Mouse (Mus musculus): Measurements from ENCODE around the gene Rbm38. TPM values are rescaled to one million over a fixed set of nuclear protein-coding genes. Genes with fewer than 3 reads are reported as not detected.
A peak's percentile ranks its signal among the peaks of the same experiment; 100 is the strongest.

Rbm38 gene
- polyA plus RNA-seq, 1 experiment from 2014 or later: 69.4 TPM

DNA sequence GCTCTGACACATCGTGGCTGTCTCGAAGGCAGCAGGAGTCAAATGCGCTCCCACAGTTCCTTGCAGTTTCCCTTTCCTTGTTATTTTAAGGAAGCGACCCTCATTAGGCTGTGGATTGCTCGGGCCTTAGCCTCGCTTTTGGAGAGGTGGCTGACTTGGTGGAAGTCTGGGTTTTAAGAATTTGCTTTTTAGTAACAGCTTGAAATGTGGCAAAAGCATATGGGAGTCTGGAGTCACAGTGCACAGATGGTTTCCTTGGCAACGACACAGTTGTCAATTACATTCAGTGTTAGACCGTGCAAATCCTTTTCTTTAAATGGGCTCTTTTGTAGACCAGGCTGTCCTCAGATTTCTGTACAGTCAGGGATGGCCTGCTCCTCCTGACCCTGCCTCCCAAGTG, 19.4 kb upstream of the Rbm38 start:
- ATAC-seq (ENCODE audit: insufficient number of reproducible peaks, low FRiP score, low TSS enrichment, low read depth) (no peak), DNase-seq (ENCODE audit: low spot score) (no peak)
- Histone ChIP-seq H3K4me1 (ENCODE audit: control insufficient read depth, insufficient read depth, low read length) (peaks cover 11% of the 10 kb centered on the region), H3K36me3 (ENCODE audit: control insufficient read depth, insufficient read depth, low read length) (peaks cover 15% of the 10 kb centered on the region), H3K4me3 (ENCODE audit: low read depth, low read length) (peak overlapping the region; percentile 98), H3K4me2 (ENCODE audit: low read depth, severe bottlenecking) (peak overlapping the region; percentile 92), H3K27me3 (ENCODE audit: control insufficient read depth, insufficient read depth, low read length) (no peaks in the 10 kb centered on the region), H3K9ac (ENCODE audit: low read length) (peak overlapping the region; percentile 93), H3K27ac (replicated peaks; ENCODE audit: low read depth, low read length) (no peak overlapping the region), H3K9me3 (ENCODE audit: control insufficient read depth, low read length) (no peaks in the 10 kb centered on the region)
- 28% methylated on average over 8 of the region's 8 CpGs for WGBS

DNA sequence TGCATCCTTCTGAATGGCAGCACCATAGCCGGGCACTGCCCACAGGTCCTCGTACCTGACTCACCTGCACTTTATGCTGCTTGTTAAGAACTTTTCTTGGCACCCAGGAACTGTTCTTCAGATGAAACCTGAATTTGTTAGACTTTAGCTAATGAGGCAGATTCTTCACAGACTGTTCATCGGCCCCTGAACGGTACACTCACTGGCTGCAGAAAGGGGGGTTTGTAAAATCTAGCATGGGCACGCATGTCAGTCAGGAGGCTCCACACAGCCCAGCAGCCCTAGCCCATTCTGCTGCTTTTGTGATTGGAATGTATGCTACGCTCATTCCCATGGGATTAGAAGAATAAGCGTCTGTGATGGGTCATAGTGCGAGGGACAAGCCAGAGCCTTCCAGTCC, 16.6 kb upstream of the Rbm38 start:
- 97% methylated on average over 8 of the region's 8 CpGs for WGBS
- Histone ChIP-seq H3K4me3 (ENCODE audit: low read depth, low read length) (no peak overlapping the region), H3K27ac (replicated peaks; ENCODE audit: low read depth, low read length) (no peak overlapping the region), H3K4me2 (ENCODE audit: low read depth, severe bottlenecking) (no peak overlapping the region), H3K9me3 (ENCODE audit: control insufficient read depth, low read length) (no peaks in the 10 kb centered on the region), H3K27me3 (ENCODE audit: control insufficient read depth, insufficient read depth, low read length) (no peaks in the 10 kb centered on the region), H3K9ac (ENCODE audit: low read length) (no peak overlapping the region), H3K4me1 (ENCODE audit: control insufficient read depth, insufficient read depth, low read length) (peaks cover 11% of the 10 kb centered on the region), H3K36me3 (ENCODE audit: control insufficient read depth, insufficient read depth, low read length) (peaks cover 23% of the 10 kb centered on the region)
- ATAC-seq (ENCODE audit: insufficient number of reproducible peaks, low FRiP score, low TSS enrichment, low read depth) (no peak), DNase-seq (ENCODE audit: low spot score) (no peak)

DNA sequence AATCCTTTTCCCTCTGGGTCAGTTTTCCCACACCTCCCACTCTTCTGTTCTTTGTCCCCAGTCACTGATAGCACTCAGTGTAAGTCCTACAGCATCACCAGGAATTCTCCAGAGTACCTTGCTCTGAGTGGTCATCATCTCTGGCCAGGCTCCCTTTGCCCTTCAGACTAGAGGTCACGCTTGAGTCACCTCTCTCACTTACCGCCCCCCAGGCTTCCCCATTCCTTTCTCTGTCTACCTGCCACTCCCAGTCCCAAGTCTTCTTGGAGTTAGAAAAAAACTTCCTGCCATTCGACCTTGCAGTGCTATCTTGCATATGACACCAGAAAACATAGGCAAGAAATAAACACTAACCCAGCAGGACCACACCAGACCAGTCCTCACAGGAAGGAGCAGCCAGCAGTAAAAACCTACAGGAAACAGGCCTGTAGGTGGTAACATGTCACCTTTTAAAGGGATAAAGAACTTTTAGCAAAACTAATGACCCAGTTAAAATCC, 10.0 kb upstream of the Rbm38 start:
- H3K4me3 ChIP-seq (ENCODE audit: low read depth, low read length): no peak overlapping the region
- no peaks in the 10 kb centered on the region for H3K4me1 ChIP-seq (ENCODE audit: control insufficient read depth, insufficient read depth, low read length)
- no peaks in the 10 kb centered on the region for H3K9me3 ChIP-seq (ENCODE audit: control insufficient read depth, low read length)
- no peak overlapping the region for H3K4me2 ChIP-seq (ENCODE audit: low read depth, severe bottlenecking)
- H3K27me3 ChIP-seq (ENCODE audit: control insufficient read depth, insufficient read depth, low read length): no peaks in the 10 kb centered on the region
- H3K36me3 ChIP-seq (ENCODE audit: control insufficient read depth, insufficient read depth, low read length): peaks cover 43% of the 10 kb centered on the region
- no peak overlapping the region for H3K9ac ChIP-seq (ENCODE audit: low read length)
- ATAC-seq (ENCODE audit: insufficient number of reproducible peaks, low FRiP score, low TSS enrichment, low read depth) (no peak), DNase-seq (ENCODE audit: low spot score) (no peak)
- 78% methylated on average over 3 of the region's 3 CpGs for whole genome bisulfite sequencing
- H3K27ac ChIP-seq (replicated peaks; ENCODE audit: low read depth, low read length): no peak overlapping the region

DNA sequence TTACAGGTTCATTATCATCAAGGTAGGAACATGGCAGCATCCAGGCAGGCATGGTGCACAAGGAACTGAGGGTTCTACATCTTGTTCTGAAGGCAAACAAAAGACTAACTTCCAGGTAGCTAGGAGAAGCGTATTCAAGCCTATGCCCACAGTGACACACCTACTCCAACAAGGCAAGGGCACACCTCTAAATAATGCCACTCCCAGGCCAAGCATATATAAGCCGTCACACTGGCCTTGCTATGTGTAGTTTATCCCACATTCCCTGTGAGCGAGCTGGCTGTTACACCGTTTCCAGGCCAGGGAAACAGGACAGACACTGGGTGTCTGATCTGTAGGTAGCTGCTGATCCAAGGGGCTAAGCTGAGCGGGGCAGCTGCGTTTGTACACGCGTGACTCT, 8.9 kb upstream of the Rbm38 start:
- Histone ChIP-seq H3K9ac (ENCODE audit: low read length) (no peak overlapping the region), H3K9me3 (ENCODE audit: control insufficient read depth, low read length) (no peaks in the 10 kb centered on the region), H3K4me1 (ENCODE audit: control insufficient read depth, insufficient read depth, low read length) (no peaks in the 10 kb centered on the region), H3K4me3 (ENCODE audit: low read depth, low read length) (no peak overlapping the region), H3K27ac (replicated peaks; ENCODE audit: low read depth, low read length) (no peak overlapping the region), H3K27me3 (ENCODE audit: control insufficient read depth, insufficient read depth, low read length) (no peaks in the 10 kb centered on the region), H3K4me2 (ENCODE audit: low read depth, severe bottlenecking) (no peak overlapping the region), H3K36me3 (ENCODE audit: control insufficient read depth, insufficient read depth, low read length) (peaks cover 43% of the 10 kb centered on the region)
- no peak for ATAC-seq (ENCODE audit: insufficient number of reproducible peaks, low FRiP score, low TSS enrichment, low read depth)
- no peak for DNase-seq (ENCODE audit: low spot score)
- 96% methylated on average over 8 of the region's 8 CpGs for WGBS

DNA sequence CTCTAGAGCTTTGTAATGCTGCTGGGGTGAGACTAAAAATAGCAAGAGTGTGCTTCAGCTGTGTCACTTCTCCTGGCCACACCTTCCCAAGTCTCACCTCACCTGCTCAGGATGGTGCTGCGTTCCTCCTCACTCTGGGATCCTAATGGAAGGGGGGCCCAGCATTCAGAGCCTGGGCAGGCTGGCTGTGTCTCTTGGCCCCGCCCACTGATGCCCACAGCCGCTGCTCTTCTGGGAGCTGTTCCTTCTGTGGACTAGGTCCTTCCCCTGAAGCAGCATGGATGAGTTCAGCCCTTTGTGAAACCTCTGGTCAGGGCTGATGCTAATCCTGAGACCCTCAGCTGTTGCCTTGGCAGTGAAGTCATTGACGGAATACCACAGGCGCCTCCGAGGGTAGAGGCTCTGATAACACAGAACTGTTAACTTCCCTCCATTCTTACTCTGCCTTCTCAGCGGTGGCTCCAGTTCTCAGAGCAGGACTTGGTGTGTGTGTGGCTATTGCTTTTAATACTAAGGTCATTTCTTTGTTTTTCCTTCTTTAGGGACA, 5.5 kb upstream of the Rbm38 start:
- Histone ChIP-seq H3K9ac (ENCODE audit: low read length) (no peak overlapping the region), H3K9me3 (ENCODE audit: control insufficient read depth, low read length) (no peaks in the 10 kb centered on the region), H3K4me2 (ENCODE audit: low read depth, severe bottlenecking) (no peak overlapping the region), H3K4me3 (ENCODE audit: low read depth, low read length) (no peak overlapping the region), H3K27ac (replicated peaks; ENCODE audit: low read depth, low read length) (no peak overlapping the region), H3K36me3 (ENCODE audit: control insufficient read depth, insufficient read depth, low read length) (peaks cover 28% of the 10 kb centered on the region), H3K27me3 (ENCODE audit: control insufficient read depth, insufficient read depth, low read length) (no peaks in the 10 kb centered on the region), H3K4me1 (ENCODE audit: control insufficient read depth, insufficient read depth, low read length) (peaks cover 10% of the 10 kb centered on the region)
- ATAC-seq (ENCODE audit: insufficient number of reproducible peaks, low FRiP score, low TSS enrichment, low read depth) (no peak), DNase-seq (ENCODE audit: low spot score) (no peak)
- WGBS: 82% methylated on average over 7 of the region's 7 CpGs

DNA sequence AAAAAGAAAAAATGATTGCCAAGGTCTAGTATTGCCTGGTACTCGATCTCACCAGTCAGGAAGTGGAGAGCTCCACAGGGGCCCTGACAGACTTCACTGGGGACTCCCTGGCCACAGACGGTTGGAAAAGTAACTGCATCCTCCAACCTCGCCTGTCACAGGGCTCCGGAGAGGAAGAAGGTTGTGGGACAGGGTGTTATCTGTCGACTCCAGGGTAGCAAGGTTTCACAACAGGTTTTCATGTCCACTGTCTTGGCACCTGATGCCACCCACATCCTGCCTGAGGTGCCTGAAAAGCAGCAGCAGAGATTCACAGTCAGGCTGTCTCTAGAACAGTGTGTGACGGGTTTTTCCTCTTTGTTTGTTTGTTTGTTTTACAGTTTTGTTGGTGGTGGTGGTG, 2.4 kb upstream of the Rbm38 start:
- Histone ChIP-seq H3K4me3 (ENCODE audit: low read depth, low read length) (no peak overlapping the region), H3K27me3 (ENCODE audit: control insufficient read depth, insufficient read depth, low read length) (no peaks in the 10 kb centered on the region), H3K9me3 (ENCODE audit: control insufficient read depth, low read length) (no peaks in the 10 kb centered on the region), H3K4me2 (ENCODE audit: low read depth, severe bottlenecking) (no peak overlapping the region), H3K36me3 (ENCODE audit: control insufficient read depth, insufficient read depth, low read length) (peaks cover 7% of the 10 kb centered on the region; the same call in 1 of the 2 replicates), H3K27ac (replicated peaks; ENCODE audit: low read depth, low read length) (no peak overlapping the region), H3K4me1 (ENCODE audit: control insufficient read depth, insufficient read depth, low read length) (peaks cover 14% of the 10 kb centered on the region), H3K9ac (ENCODE audit: low read length) (no peak overlapping the region)
- DNase-seq (ENCODE audit: low spot score) (no peak), ATAC-seq (ENCODE audit: insufficient number of reproducible peaks, low FRiP score, low TSS enrichment, low read depth) (no peak)
- 39% methylated on average over 6 of the region's 6 CpGs for WGBS

DNA sequence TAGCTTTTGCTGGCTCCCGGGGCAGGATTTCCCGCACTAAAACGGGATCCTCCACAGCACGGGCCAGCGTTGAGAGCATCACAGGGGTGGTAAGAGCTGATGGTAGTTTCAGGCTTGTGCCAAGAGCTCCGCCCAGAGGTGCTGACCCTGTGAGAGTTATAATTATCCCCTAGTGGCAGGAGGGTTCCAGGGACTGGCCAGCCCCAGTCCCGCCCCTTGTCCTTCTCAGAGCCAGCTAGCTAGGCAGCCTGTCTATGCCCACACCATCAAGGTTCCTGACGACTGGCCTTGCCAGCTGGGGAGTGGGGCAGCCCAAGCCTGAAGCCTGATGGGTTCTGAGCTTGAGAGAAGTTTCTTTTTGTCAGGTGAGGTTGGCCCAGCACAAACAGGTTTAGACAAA, 1.7 kb upstream of the Rbm38 start:
- ATAC-seq (ENCODE audit: insufficient number of reproducible peaks, low FRiP score, low TSS enrichment, low read depth) (no peak), DNase-seq (ENCODE audit: low spot score) (peak; percentile 47)
- no peak overlapping the region for H3K4me2 ChIP-seq (ENCODE audit: low read depth, severe bottlenecking)
- WGBS: 8% methylated on average over 8 of the region's 8 CpGs
- peaks cover 5% of the 10 kb centered on the region; the same call in 1 of the 2 replicates for H3K36me3 ChIP-seq (ENCODE audit: control insufficient read depth, insufficient read depth, low read length)
- H3K4me1 ChIP-seq (ENCODE audit: control insufficient read depth, insufficient read depth, low read length): peaks cover 14% of the 10 kb centered on the region
- H3K27me3 ChIP-seq (ENCODE audit: control insufficient read depth, insufficient read depth, low read length): no peaks in the 10 kb centered on the region
- H3K9ac ChIP-seq (ENCODE audit: low read length): no peak overlapping the region; the same call in 1 of the 2 replicates
- no peak overlapping the region for H3K27ac ChIP-seq (replicated peaks; ENCODE audit: low read depth, low read length)
- H3K9me3 ChIP-seq (ENCODE audit: control insufficient read depth, low read length): no peaks in the 10 kb centered on the region
- H3K4me3 ChIP-seq (ENCODE audit: low read depth, low read length): no peak overlapping the region

DNA sequence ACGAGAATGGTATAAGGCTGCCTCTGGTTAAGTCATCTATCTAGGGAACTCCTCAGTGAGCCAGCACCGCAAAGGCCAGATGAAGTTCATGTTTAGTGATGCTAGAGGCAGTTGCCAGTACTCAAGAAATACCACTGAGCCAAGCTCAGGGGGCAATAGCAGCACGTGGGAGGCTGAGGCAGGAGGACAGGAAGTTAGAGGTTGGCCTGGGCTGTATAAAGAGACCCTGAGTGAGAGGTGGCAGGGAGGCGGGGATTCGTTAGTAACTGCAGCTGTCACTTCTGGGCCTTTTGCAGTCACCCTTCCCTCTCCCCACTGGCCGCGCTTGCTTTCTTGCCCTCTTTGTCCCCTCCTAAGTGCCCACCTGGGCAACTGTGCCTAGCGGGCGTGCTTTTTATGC, 976 bp upstream of the Rbm38 start:
- H3K27me3 ChIP-seq (ENCODE audit: control insufficient read depth, insufficient read depth, low read length): no peaks in the 10 kb centered on the region
- peaks cover 14% of the 10 kb centered on the region for H3K4me1 ChIP-seq (ENCODE audit: control insufficient read depth, insufficient read depth, low read length)
- H3K4me2 ChIP-seq (ENCODE audit: low read depth, severe bottlenecking): peak overlapping the region; percentile 67
- peaks cover 1% of the 10 kb centered on the region; the same call in 1 of the 2 replicates for H3K36me3 ChIP-seq (ENCODE audit: control insufficient read depth, insufficient read depth, low read length)
- ATAC-seq (ENCODE audit: insufficient number of reproducible peaks, low FRiP score, low TSS enrichment, low read depth): no peak
- peak overlapping the region; percentile 28 for H3K4me3 ChIP-seq (ENCODE audit: low read depth, low read length)
- H3K9ac ChIP-seq (ENCODE audit: low read length): peak overlapping the region; percentile 40
- H3K27ac ChIP-seq (replicated peaks; ENCODE audit: low read depth, low read length): no peak overlapping the region
- WGBS: 15% methylated on average over 9 of the region's 9 CpGs
- no peaks in the 10 kb centered on the region for H3K9me3 ChIP-seq (ENCODE audit: control insufficient read depth, low read length)
- DNase-seq (ENCODE audit: low spot score): no peak

DNA sequence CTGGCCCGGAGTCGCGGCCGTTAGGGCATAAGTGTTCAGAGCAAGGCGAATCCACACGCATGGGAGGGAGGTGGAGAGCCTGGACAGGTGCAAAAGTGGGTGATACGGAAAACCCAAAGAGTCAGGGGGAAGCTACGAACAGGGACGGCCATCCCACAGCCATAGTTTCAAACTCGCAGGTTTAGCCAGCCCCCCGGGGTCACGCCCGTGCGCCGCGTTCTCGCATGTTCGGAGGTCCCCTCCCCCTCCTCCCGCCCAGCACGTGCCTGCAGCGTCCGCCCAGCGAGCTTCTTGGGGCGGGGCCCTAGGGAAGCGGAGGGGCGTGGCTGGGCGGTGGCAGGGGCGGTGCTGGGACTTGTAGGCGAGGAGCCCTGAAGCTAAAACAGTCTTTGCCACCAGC, 508 bp upstream of the Rbm38 start:
- peak overlapping the region; percentile 28 for H3K4me3 ChIP-seq (ENCODE audit: low read depth, low read length)
- peak overlapping the region; percentile 67 for H3K4me2 ChIP-seq (ENCODE audit: low read depth, severe bottlenecking)
- peaks cover 14% of the 10 kb centered on the region for H3K4me1 ChIP-seq (ENCODE audit: control insufficient read depth, insufficient read depth, low read length)
- H3K9me3 ChIP-seq (ENCODE audit: control insufficient read depth, low read length): no peaks in the 10 kb centered on the region
- H3K27ac ChIP-seq (replicated peaks; ENCODE audit: low read depth, low read length): no peak overlapping the region
- H3K9ac ChIP-seq (ENCODE audit: low read length): peak overlapping the region; percentile 40
- DNase-seq (ENCODE audit: low spot score): peak; percentile 93
- ATAC-seq (ENCODE audit: insufficient number of reproducible peaks, low FRiP score, low TSS enrichment, low read depth): peak; percentile 84
- no peaks in the 10 kb centered on the region for H3K36me3 ChIP-seq (ENCODE audit: control insufficient read depth, insufficient read depth, low read length)
- WGBS: under 1% methylated on average over 28 of the region's 29 CpGs
- no peaks in the 10 kb centered on the region for H3K27me3 ChIP-seq (ENCODE audit: control insufficient read depth, insufficient read depth, low read length)

Measured in limb, embryonic 11.5 days (tissue).